Mouse (Mus musculus) cerebellum, adult 18-20 months (tissue): ENCODE measurements at regions not wholly inside any gene's neighbourhood (a gene's known extent, or its start where the extent isn't known, plus 50 kb on each side); places are given as distances from the start of the nearest gene placed in this dataset.
"Not testable (repeated sequence)": the region's sequence is repeated elsewhere in the genome, so short reads cannot be mapped to it uniquely, and the experiment has no call there.

Experiments used
- DNase-seq, 2 experiments: peaks; one replicate each; pipeline ENCODE4 v3.0.0; 2021

GRCm38 (mm10) chr12:65425440-65425839 is 200.1 kb downstream of the Wdr20rt start:
- no peak for DNase-seq

GRCm38 (mm10) chr12:65426884-65427283 is 201.6 kb downstream of the Wdr20rt start:
- no peak for DNase-seq

- DNase-seq: no peak
These were observed 203.1 kb downstream of the Wdr20rt start for GRCm38 (mm10) chr12:65428214-65428981.

GRCm38 (mm10) chr12:65450845-65451244 is 225.5 kb downstream of the Wdr20rt start:
- no peak for DNase-seq

GRCm38 (mm10) chr12:65455683-65456082 is 230.4 kb downstream of the Wdr20rt start:
- no peak for DNase-seq

- DNase-seq: no peak
These were observed 231.6 kb downstream of the Wdr20rt start for GRCm38 (mm10) chr12:65456956-65457355.

- no peak for DNase-seq
These were observed 238.9 kb downstream of the Wdr20rt start for GRCm38 (mm10) chr12:65464246-65464645.

GRCm38 (mm10) chr12:65478674-65479073 is 253.4 kb downstream of the Wdr20rt start:
- not testable (repeated sequence) for DNase-seq

- DNase-seq: no peak
These were observed 255.5 kb downstream of the Wdr20rt start for GRCm38 (mm10) chr12:65480829-65481228.

- DNase-seq: no peak
These were observed 265.8 kb downstream of the Wdr20rt start for GRCm38 (mm10) chr12:65491092-65491491.

GRCm38 (mm10) chr12:65494388-65495030 is 269.2 kb downstream of the Wdr20rt start:
- DNase-seq: no peak

- no peak for DNase-seq
These were observed 271.3 kb downstream of the Wdr20rt start for GRCm38 (mm10) chr12:65496613-65497012.

GRCm38 (mm10) chr12:65497602-65498001 is 272.3 kb downstream of the Wdr20rt start:
- DNase-seq: no peak

GRCm38 (mm10) chr12:65501459-65501858 is 276.1 kb downstream of the Wdr20rt start:
- no peak for DNase-seq

- no peak for DNase-seq
These were observed 276.7 kb downstream of the Wdr20rt start for GRCm38 (mm10) chr12:65502045-65502444.

- no peak for DNase-seq
These were observed 287.8 kb downstream of the Wdr20rt start for GRCm38 (mm10) chr12:65513070-65513469.

- no peak for DNase-seq
These were observed 308.9 kb downstream of the Wdr20rt start for GRCm38 (mm10) chr12:65534142-65534690.

GRCm38 (mm10) chr12:65548301-65548700 is 323.0 kb downstream of the Wdr20rt start:
- no peak for DNase-seq

GRCm38 (mm10) chr12:65552230-65552629 is 326.9 kb downstream of the Wdr20rt start:
- no peak for DNase-seq

- no peak for DNase-seq
These were observed 333.7 kb downstream of the Wdr20rt start for GRCm38 (mm10) chr12:65559036-65559435.

- no peak for DNase-seq
These were observed 334.5 kb downstream of the Wdr20rt start for GRCm38 (mm10) chr12:65559809-65560208.

- no peak for DNase-seq
These were observed 346.3 kb downstream of the Wdr20rt start for GRCm38 (mm10) chr12:65571633-65572032.

GRCm38 (mm10) chr12:65593559-65593958 is 368.2 kb downstream of the Wdr20rt start:
- DNase-seq: no peak

GRCm38 (mm10) chr12:65594075-65594474 is 368.8 kb downstream of the Wdr20rt start:
- no peak for DNase-seq
